Mouse (Mus musculus) intestine, embryonic 15.5 days (tissue): ENCODE results near the gene Nckap5l. TPM values are rescaled to one million over a fixed set of nuclear protein-coding genes. Genes with fewer than 3 reads are reported as not detected.

ENCODE experiments used
- ATAC-seq: fragments of 200-750 bp; cut with Nextera tagmentation; 2 replicates; pipeline ENCODE4 v1.8.0; 2017; ENCODE audit warnings: moderate TSS enrichment, moderate library complexity
- H3K27ac ChIP-seq: fragments of 300-500 bp; sonication (generic); 2 replicates; pipeline ENCODE4 v1.5.1; 2015; ENCODE audit warnings: mild to moderate bottlenecking, inconsistent platforms
- H3K27me3 ChIP-seq: fragments of 300-500 bp; sonication (generic); replicated peaks from 2 replicates; pipeline ENCODE4 v1.6.1; 2015; ENCODE audit warnings: inconsistent platforms
- H3K36me3 ChIP-seq: fragments of 300-500 bp; sonication (generic); 2 replicates; pipeline ENCODE4 v1.6.1; 2015; ENCODE audit warnings: inconsistent platforms
- H3K4me1 ChIP-seq: fragments of 300-500 bp; sonication (generic); replicated peaks from 2 replicates; pipeline ENCODE4 v1.6.1; 2015; ENCODE audit warnings: inconsistent platforms
- H3K4me2 ChIP-seq: fragments of 300-500 bp; sonication (generic); replicated peaks from 2 replicates; pipeline ENCODE4 v1.6.1; 2015; ENCODE audit warnings: mild to moderate bottlenecking, inconsistent platforms
- H3K4me3 ChIP-seq: fragments of 300-500 bp; sonication (generic); replicated peaks from 2 replicates; pipeline ENCODE4 v1.5.1; 2015; ENCODE audit warnings: inconsistent platforms
- H3K9ac ChIP-seq: fragments of 300-500 bp; sonication (generic); 2 replicates; pipeline ENCODE4 v1.6.1; 2015; ENCODE audit warnings: inconsistent platforms
- H3K9me3 ChIP-seq: fragments of 300-500 bp; sonication (generic); 2 replicates; pipeline ENCODE4 v1.6.1; 2016; ENCODE audit warnings: inconsistent platforms
- WGBS: fragments of 180-500 bp; shearing (Covaris S2); methylation state at CpG from one replicate; pipeline ENCODE4 v1.1.7; 2015; 5-methylcytosine and 5-hydroxymethylcytosine counted together
- polyA plus RNA-seq: library from polyadenylated mRNA; unstranded; fragments of >200 nt; fragmentation: Nextera tagmentation; extraction: Ambion mirVana; gene quantifications from 2 replicates; pipeline ENCODE4 v1.2.1, GENCODE M21; 2015

Nckap5l gene
- polyA plus RNA-seq, 1 experiment from 2014 or later: 5.9 TPM

- WGBS: 66% methylated on average over 6 of the region's 6 CpGs
- H3K4me3 ChIP-seq: no peak overlapping the region
- H3K9ac ChIP-seq: no peak overlapping the region
- H3K27ac ChIP-seq: no peak overlapping the region
- no peaks in the 10 kb centered on the region for H3K4me1 ChIP-seq
- no peaks in the 10 kb centered on the region for H3K9me3 ChIP-seq
- H3K27me3 ChIP-seq: no peaks in the 10 kb centered on the region
- ATAC-seq: no peak
- H3K4me2 ChIP-seq: no peak overlapping the region
- H3K36me3 ChIP-seq: no peaks in the 10 kb centered on the region
Observed at GRCm38 (mm10) chr15:99484745-99485144, 27.2 kb upstream of the Nckap5l start.

GRCm38 (mm10) chr15:99475814-99476213 lies 18.3 kb upstream of the Nckap5l start:
- Histone ChIP-seq H3K4me1 (peaks cover 9% of the 10 kb centered on the region; the same call in 1 of the 2 replicates), H3K9ac (no peak overlapping the region), H3K4me2 (no peak overlapping the region), H3K4me3 (no peak overlapping the region), H3K36me3 (no peaks in the 10 kb centered on the region), H3K9me3 (no peaks in the 10 kb centered on the region), H3K27me3 (no peaks in the 10 kb centered on the region), H3K27ac (no peak overlapping the region)
- WGBS: 69% methylated on average over 1 of the region's 1 CpGs
- ATAC-seq: no peak

- WGBS: under 1% methylated on average over 26 of the region's 26 CpGs
- Histone ChIP-seq H3K36me3 (no peaks in the 10 kb centered on the region), H3K9ac (peak within 1 kb of the TSS; percentile 77), H3K4me1 (peaks cover 9% of the 10 kb centered on the region; the same call in 1 of the 2 replicates), H3K9me3 (no peaks in the 10 kb centered on the region), H3K4me3 (peak within 1 kb of the TSS; percentile 81), H3K4me2 (peak within 1 kb of the TSS; percentile 78), H3K27me3 (no peaks in the 10 kb centered on the region), H3K27ac (peak within 1 kb of the TSS; percentile 93)
- peak; percentile 92 for ATAC-seq
Observed at GRCm38 (mm10) chr15:99474576-99474926, 17.0 kb upstream of the Nckap5l start, which contains the start of gene Bcdin3d. Gene Bcdin3d, minus strand, starts transcription at chr15:99474730.

GRCm38 (mm10) chr15:99473801-99474575 lies 16.4 kb upstream of the Nckap5l start:
- peaks cover 9% of the 10 kb centered on the region; the same call in 1 of the 2 replicates for H3K4me1 ChIP-seq
- peak overlapping the region; percentile 81 for H3K4me3 ChIP-seq
- WGBS: 4% methylated on average over 38 of the region's 38 CpGs
- peak; percentile 74 for ATAC-seq
- no peaks in the 10 kb centered on the region for H3K36me3 ChIP-seq
- no peaks in the 10 kb centered on the region for H3K9me3 ChIP-seq
- peak overlapping the region; percentile 93 for H3K27ac ChIP-seq
- H3K9ac ChIP-seq: peak overlapping the region; percentile 77
- H3K4me2 ChIP-seq: peak overlapping the region; percentile 78
- no peaks in the 10 kb centered on the region for H3K27me3 ChIP-seq

- Histone ChIP-seq H3K27ac (no peak overlapping the region), H3K27me3 (no peaks in the 10 kb centered on the region), H3K4me3 (no peak overlapping the region), H3K4me1 (peaks cover 9% of the 10 kb centered on the region; the same call in 1 of the 2 replicates), H3K9me3 (no peaks in the 10 kb centered on the region), H3K4me2 (no peak overlapping the region), H3K9ac (no peak overlapping the region), H3K36me3 (no peaks in the 10 kb centered on the region)
- no peak for ATAC-seq
- 88% methylated on average over 7 of the region's 7 CpGs for WGBS
Observed at GRCm38 (mm10) chr15:99472972-99473371, 15.4 kb upstream of the Nckap5l start.

GRCm38 (mm10) chr15:99471677-99472063 lies 14.1 kb upstream of the Nckap5l start:
- peaks cover 9% of the 10 kb centered on the region; the same call in 1 of the 2 replicates for H3K4me1 ChIP-seq
- H3K9me3 ChIP-seq: no peaks in the 10 kb centered on the region
- 76% methylated on average over 14 of the region's 14 CpGs for WGBS
- H3K4me2 ChIP-seq: no peak overlapping the region
- H3K27me3 ChIP-seq: no peaks in the 10 kb centered on the region
- H3K9ac ChIP-seq: no peak overlapping the region
- no peak overlapping the region for H3K27ac ChIP-seq
- ATAC-seq: no peak
- no peak overlapping the region for H3K4me3 ChIP-seq
- H3K36me3 ChIP-seq: no peaks in the 10 kb centered on the region

- Histone ChIP-seq H3K9ac (no peak overlapping the region), H3K4me1 (peaks cover 9% of the 10 kb centered on the region; the same call in 1 of the 2 replicates), H3K36me3 (no peaks in the 10 kb centered on the region), H3K27me3 (no peaks in the 10 kb centered on the region), H3K4me3 (no peak overlapping the region), H3K9me3 (no peaks in the 10 kb centered on the region), H3K4me2 (peak overlapping the region; percentile 11; the same call in 1 of the 2 replicates), H3K27ac (no peak overlapping the region)
- no peak for ATAC-seq
- WGBS: 59% methylated on average over 17 of the region's 17 CpGs
Observed at GRCm38 (mm10) chr15:99470971-99471676, 13.6 kb upstream of the Nckap5l start.

- H3K27me3 ChIP-seq: no peaks in the 10 kb centered on the region
- H3K9me3 ChIP-seq: no peaks in the 10 kb centered on the region
- H3K4me2 ChIP-seq: no peak overlapping the region
- H3K4me1 ChIP-seq: peaks cover 9% of the 10 kb centered on the region; the same call in 1 of the 2 replicates
- 86% methylated on average over 31 of the region's 31 CpGs for WGBS
- no peak overlapping the region for H3K9ac ChIP-seq
- no peaks in the 10 kb centered on the region for H3K36me3 ChIP-seq
- no peak for ATAC-seq
- no peak overlapping the region for H3K4me3 ChIP-seq
- no peak overlapping the region for H3K27ac ChIP-seq
Observed at GRCm38 (mm10) chr15:99470224-99470761, 12.7 kb upstream of the Nckap5l start.

GRCm38 (mm10) chr15:99469736-99470135 lies 12.2 kb upstream of the Nckap5l start:
- Histone ChIP-seq H3K36me3 (no peaks in the 10 kb centered on the region), H3K4me3 (no peak overlapping the region), H3K4me2 (no peak overlapping the region), H3K27ac (no peak overlapping the region), H3K27me3 (no peaks in the 10 kb centered on the region), H3K4me1 (peaks cover 9% of the 10 kb centered on the region; the same call in 1 of the 2 replicates), H3K9me3 (no peaks in the 10 kb centered on the region), H3K9ac (no peak overlapping the region)
- no peak for ATAC-seq
- WGBS: 90% methylated on average over 4 of the region's 4 CpGs

GRCm38 (mm10) chr15:99469067-99469466 lies 11.5 kb upstream of the Nckap5l start:
- H3K4me3 ChIP-seq: no peak overlapping the region
- H3K4me1 ChIP-seq: peaks cover 9% of the 10 kb centered on the region; the same call in 1 of the 2 replicates
- 40% methylated on average over 3 of the region's 3 CpGs for WGBS
- H3K27me3 ChIP-seq: no peaks in the 10 kb centered on the region
- no peak for ATAC-seq
- H3K27ac ChIP-seq: no peak overlapping the region
- H3K9ac ChIP-seq: no peak overlapping the region
- no peaks in the 10 kb centered on the region for H3K9me3 ChIP-seq
- no peak overlapping the region for H3K4me2 ChIP-seq
- no peaks in the 10 kb centered on the region for H3K36me3 ChIP-seq

GRCm38 (mm10) chr15:99463194-99463593 lies 5.6 kb upstream of the Nckap5l start:
- H3K27me3 ChIP-seq: no peaks in the 10 kb centered on the region
- no peak overlapping the region for H3K4me3 ChIP-seq
- no peaks in the 10 kb centered on the region for H3K36me3 ChIP-seq
- no peak for ATAC-seq
- no peak overlapping the region for H3K27ac ChIP-seq
- H3K4me1 ChIP-seq: peaks cover 3% of the 10 kb centered on the region; the same call in 1 of the 2 replicates
- no peak overlapping the region for H3K4me2 ChIP-seq
- WGBS: 53% methylated on average over 13 of the region's 13 CpGs
- H3K9me3 ChIP-seq: no peaks in the 10 kb centered on the region
- no peak overlapping the region for H3K9ac ChIP-seq

- Histone ChIP-seq H3K27ac (peak overlapping the region; percentile 93), H3K4me2 (peak overlapping the region; percentile 93), H3K9me3 (no peaks in the 10 kb centered on the region), H3K4me1 (peaks cover 32% of the 10 kb centered on the region), H3K36me3 (no peaks in the 10 kb centered on the region), H3K9ac (peak overlapping the region; percentile 71), H3K4me3 (peak overlapping the region; percentile 87), H3K27me3 (no peaks in the 10 kb centered on the region)
- WGBS: under 1% methylated on average over 43 of the region's 43 CpGs
- peak; percentile 71 for ATAC-seq
Observed at GRCm38 (mm10) chr15:99456963-99457605, 464 bp downstream of the Nckap5l start.
